Mouse (Mus musculus) forebrain, postnatal 0 days (tissue): Measurements from ENCODE around the gene Mup13. TPM values are rescaled to one million over a fixed set of nuclear protein-coding genes. Genes with fewer than 3 reads are reported as not detected.
"Not testable (repeated sequence)": the region's sequence is repeated elsewhere in the genome, so short reads cannot be mapped to it uniquely, and the experiment has no call there.

ENCODE experiments used
- ATAC-seq: fragments of 200-750 bp; cut with Nextera tagmentation; 2 replicates; pipeline ENCODE4 v1.8.0; 2017; ENCODE audit warnings: mild to moderate bottlenecking, moderate library complexity
- DNase-seq: peaks from one replicate; pipeline ENCODE4 v3.0.0-alpha.2; 2015
- H3K27ac ChIP-seq: fragments of 300-500 bp; sonication (generic); 2 replicates; pipeline ENCODE4 v1.5.1; 2014; ENCODE audit warnings: low read depth, mild to moderate bottlenecking, antibody characterized with exemption, low read length, moderate library complexity, mixed read lengths
- H3K27me3 ChIP-seq: fragments of 300-500 bp; sonication (generic); 2 replicates; pipeline ENCODE4 v1.6.1; 2014; ENCODE audit warnings: mild to moderate bottlenecking, low read length, mixed read lengths; ENCODE audit not compliant: insufficient read depth
- H3K36me3 ChIP-seq: fragments of 300-500 bp; sonication (generic); 2 replicates; pipeline ENCODE4 v1.6.1; 2014; ENCODE audit warnings: mild to moderate bottlenecking, moderate library complexity; ENCODE audit not compliant: insufficient read depth
- H3K4me1 ChIP-seq: fragments of 300-500 bp; sonication (generic); 2 replicates; pipeline ENCODE4 v1.6.1; 2014; ENCODE audit warnings: antibody characterized with exemption; ENCODE audit not compliant: insufficient read depth
- H3K4me2 ChIP-seq: fragments of 300-500 bp; sonication (generic); 2 replicates; pipeline ENCODE4 v1.6.1; 2014; ENCODE audit warnings: low read depth, mild to moderate bottlenecking, moderate library complexity
- H3K4me3 ChIP-seq: fragments of 300-500 bp; sonication (generic); 2 replicates; pipeline ENCODE4 v1.5.1; 2014; ENCODE audit warnings: low read depth, low read length, mixed read lengths
- H3K9ac ChIP-seq: fragments of 300-500 bp; sonication (generic); 2 replicates; pipeline ENCODE4 v1.6.1; 2014; ENCODE audit warnings: mild to moderate bottlenecking
- H3K9me3 ChIP-seq: fragments of 300-500 bp; sonication (generic); 2 replicates; pipeline ENCODE4 v1.6.1; 2016; ENCODE audit warnings: low read length
- WGBS: fragments of 180-500 bp; shearing (Covaris S2); extraction: QIAGEN DNeasy Blood & Tissue Kit; methylation state at CpG from one replicate; pipeline ENCODE4 v1.1.7; 2014; 5-methylcytosine and 5-hydroxymethylcytosine counted together
- polyA plus RNA-seq: library from polyadenylated mRNA; unstranded; fragments of >200 nt; fragmentation: Nextera tagmentation; extraction: Ambion mirVana; gene quantifications from 2 replicates; pipeline ENCODE4 v1.2.1, GENCODE M21; 2015
- total RNA-seq: library from RNA; depleted of rRNA; stranded (reverse); fragments of >200 nt; gene quantifications from 2 replicates; pipeline ENCODE4 v1.2.3, GENCODE M21; 2014; rRNA removed

Mup13 gene
- total RNA-seq (not detected in 2 replicates), polyA plus RNA-seq (not detected in 2 replicates)

DNA sequence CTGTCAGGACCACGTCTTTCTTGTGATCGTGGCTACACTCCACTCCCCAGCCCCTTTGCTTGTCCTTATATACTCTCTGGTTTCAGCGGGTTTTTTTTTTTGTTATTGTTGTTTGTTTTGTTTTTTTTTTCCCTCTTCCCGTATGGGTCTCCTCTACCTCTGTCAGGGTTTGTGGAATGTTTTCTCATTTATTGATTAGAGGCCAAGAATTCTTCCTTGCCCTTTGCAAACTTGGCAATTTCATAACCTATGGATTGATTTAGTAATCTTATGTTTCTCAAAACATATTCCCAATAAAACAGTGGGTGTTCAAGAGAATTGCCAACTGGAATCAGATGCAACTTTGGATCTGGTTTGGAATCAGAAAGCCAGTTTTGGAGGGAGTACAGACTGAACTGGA is at the start of gene Mup13:
TSS of gene Mup13 (minus strand) at position 101 of the 400 bp plus-strand sequence.
- H3K4me2 ChIP-seq, H3K27me3 ChIP-seq, H3K36me3 ChIP-seq, H3K9ac ChIP-seq, H3K9me3 ChIP-seq, ATAC-seq, H3K4me1 ChIP-seq, H3K4me3 ChIP-seq, H3K27ac ChIP-seq, DNase-seq: not testable (repeated sequence)
- 87% methylated on average over 4 of the region's 4 CpGs for WGBS

Other genes with a start within 250 kb of the Mup13 start
- gene Mup14, start 75.7 kb upstream of the Mup13 start, total RNA-seq, result not detected in 2 replicates
- not detected in 2 replicates for gene Mup14, start 75.7 kb upstream of the Mup13 start, polyA plus RNA-seq
- gene Mup15, start 211.5 kb upstream of the Mup13 start, total RNA-seq, result not detected in 2 replicates
- gene Mup15, start 211.5 kb upstream of the Mup13 start, polyA plus RNA-seq, result not detected in 2 replicates